Mouse (Mus musculus) heart, embryonic 11.5 days (tissue): ENCODE data around the gene Pitx3. TPM values are rescaled to one million over a fixed set of nuclear protein-coding genes. Genes with fewer than 3 reads are reported as not detected.

Source experiments
- ATAC-seq: fragments of 200-750 bp; cut with Nextera tagmentation; replicated peaks from 2 replicates; pipeline ENCODE4 v1.8.0; 2017; ENCODE audit warnings: moderate library complexity; ENCODE audit not compliant: insufficient number of reproducible peaks, low FRiP score, low TSS enrichment
- H3K27ac ChIP-seq: fragments of 300-500 bp; sonication (generic); 2 replicates; pipeline ENCODE4 v1.5.1; 2014; ENCODE audit warnings: mild to moderate bottlenecking, low read depth, low read length
- H3K27me3 ChIP-seq: fragments of 300-500 bp; sonication (generic); 2 replicates; pipeline ENCODE4 v1.6.1; 2014; ENCODE audit warnings: mild to moderate bottlenecking, low read length, mixed read lengths; ENCODE audit not compliant: control insufficient read depth, insufficient read depth
- H3K36me3 ChIP-seq: fragments of 300-500 bp; sonication (generic); 2 replicates; pipeline ENCODE4 v1.6.1; 2014; ENCODE audit warnings: mild to moderate bottlenecking, low read length, moderate library complexity, mixed read lengths; ENCODE audit not compliant: control insufficient read depth, insufficient read depth
- H3K4me1 ChIP-seq: fragments of 300-500 bp; sonication (generic); 2 replicates; pipeline ENCODE4 v1.6.1; 2014; ENCODE audit warnings: low read length; ENCODE audit not compliant: control insufficient read depth, insufficient read depth
- H3K4me2 ChIP-seq: fragments of 300-500 bp; sonication (generic); 2 replicates; pipeline ENCODE4 v1.6.1; 2014; ENCODE audit warnings: mild to moderate bottlenecking, moderate library complexity
- H3K4me3 ChIP-seq: fragments of 300-500 bp; sonication (generic); 2 replicates; pipeline ENCODE4 v1.5.1; 2014; ENCODE audit warnings: low read depth, low read length
- H3K9ac ChIP-seq: fragments of 300-500 bp; sonication (generic); 2 replicates; pipeline ENCODE4 v1.6.1; 2014; ENCODE audit warnings: mild to moderate bottlenecking, low read depth, low read length, moderate library complexity
- H3K9me3 ChIP-seq: fragments of 300-500 bp; sonication (generic); replicated peaks from 2 replicates; pipeline ENCODE4 v1.6.1; 2016; ENCODE audit warnings: low read length; ENCODE audit not compliant: control insufficient read depth
- WGBS: fragments of 180-500 bp; shearing (Covaris S2); extraction: QIAGEN DNeasy Blood & Tissue Kit; methylation state at CpG from one replicate; pipeline ENCODE4 v1.1.7; 2014; ENCODE audit not compliant: insufficient replicate concordance; 5-methylcytosine and 5-hydroxymethylcytosine counted together
- polyA plus RNA-seq: library from polyadenylated mRNA; unstranded; fragments of >200 nt; fragmentation: Nextera tagmentation; extraction: Ambion mirVana; gene quantifications from 2 replicates; pipeline ENCODE4 v1.2.1, GENCODE M21; 2014

Pitx3 gene
- polyA plus RNA-seq, 1 experiment from 2014 or later, result 0.26 TPM

GRCm38 (mm10) chr19:46126301-46126700 is 21.8 kb downstream of the Pitx3 start:
- Histone ChIP-seq H3K4me3 (no peak overlapping the region), H3K4me1 (no peaks in the 10 kb centered on the region), H3K9me3 (no peaks in the 10 kb centered on the region), H3K9ac (no peak overlapping the region), H3K4me2 (no peak overlapping the region), H3K27ac (no peak overlapping the region), H3K36me3 (no peaks in the 10 kb centered on the region), H3K27me3 (peaks cover 13% of the 10 kb centered on the region)
- no peak for ATAC-seq
- WGBS, result 71% methylated on average over 4 of the region's 4 CpGs

- ATAC-seq, result no peak
These were observed 23.5 kb downstream of the Pitx3 start for GRCm38 (mm10) chr19:46124651-46125050.

DNA sequence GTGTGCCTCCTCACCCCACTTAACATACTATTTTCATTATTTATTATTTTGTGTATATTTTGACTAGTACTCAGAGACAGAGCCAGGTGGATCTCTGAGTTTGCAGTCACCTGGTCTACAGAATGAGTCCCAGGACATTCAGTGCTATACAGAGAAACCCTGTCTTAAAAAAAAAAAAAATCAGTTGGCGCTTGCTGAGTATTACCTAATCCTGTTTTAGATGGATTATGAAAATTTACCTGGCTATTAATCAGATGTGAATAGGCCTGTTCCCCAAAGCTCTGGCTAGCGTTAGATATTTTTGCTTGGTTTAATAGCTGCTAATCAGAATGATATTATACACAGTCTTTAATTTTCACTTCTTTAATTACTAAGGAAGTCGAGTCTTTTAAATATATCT is 24.2 kb downstream of the Pitx3 start:
- 85% methylated on average over 3 of the region's 3 CpGs for WGBS
- H3K9me3 ChIP-seq, result no peaks in the 10 kb centered on the region
- ATAC-seq, result no peak

More at GRCm38 (mm10) chr19:46124651-46125050, 23.5 kb downstream of the Pitx3 start:
- no peak overlapping the region for H3K9ac ChIP-seq
- no peaks in the 10 kb centered on the region for H3K36me3 ChIP-seq
- H3K27me3 ChIP-seq, result no peaks in the 10 kb centered on the region
- no peak overlapping the region for H3K4me3 ChIP-seq
- no peaks in the 10 kb centered on the region for H3K9me3 ChIP-seq
- H3K27ac ChIP-seq, result no peak overlapping the region
- H3K4me2 ChIP-seq, result no peak overlapping the region
- no peaks in the 10 kb centered on the region for H3K4me1 ChIP-seq

GRCm38 (mm10) chr19:46120872-46121271 is 27.3 kb downstream of the Pitx3 start:
- Histone ChIP-seq H3K36me3 (no peaks in the 10 kb centered on the region), H3K4me2 (no peak overlapping the region), H3K27ac (no peak overlapping the region), H3K27me3 (no peaks in the 10 kb centered on the region), H3K4me1 (no peaks in the 10 kb centered on the region), H3K9ac (no peak overlapping the region), H3K9me3 (no peaks in the 10 kb centered on the region), H3K4me3 (no peak overlapping the region)
- ATAC-seq, result no peak
- 76% methylated on average over 6 of the region's 6 CpGs for WGBS

More for the DNA sequence above, 24.2 kb downstream of the Pitx3 start:
- no peaks in the 10 kb centered on the region for H3K4me1 ChIP-seq
- no peak overlapping the region for H3K27ac ChIP-seq
- no peak overlapping the region for H3K4me3 ChIP-seq
- H3K36me3 ChIP-seq, result no peaks in the 10 kb centered on the region
- H3K9ac ChIP-seq, result no peak overlapping the region
- H3K4me2 ChIP-seq, result no peak overlapping the region
- H3K27me3 ChIP-seq, result no peaks in the 10 kb centered on the region

- Histone ChIP-seq H3K9ac (no peak overlapping the region), H3K4me3 (no peak overlapping the region), H3K4me2 (no peak overlapping the region), H3K36me3 (no peaks in the 10 kb centered on the region), H3K27ac (no peak overlapping the region), H3K4me1 (no peaks in the 10 kb centered on the region), H3K27me3 (no peaks in the 10 kb centered on the region), H3K9me3 (no peaks in the 10 kb centered on the region)
- ATAC-seq, result no peak
- WGBS, result 86% methylated on average over 3 of the region's 3 CpGs
These were observed 28.7 kb downstream of the Pitx3 start for GRCm38 (mm10) chr19:46119458-46119857.

DNA sequence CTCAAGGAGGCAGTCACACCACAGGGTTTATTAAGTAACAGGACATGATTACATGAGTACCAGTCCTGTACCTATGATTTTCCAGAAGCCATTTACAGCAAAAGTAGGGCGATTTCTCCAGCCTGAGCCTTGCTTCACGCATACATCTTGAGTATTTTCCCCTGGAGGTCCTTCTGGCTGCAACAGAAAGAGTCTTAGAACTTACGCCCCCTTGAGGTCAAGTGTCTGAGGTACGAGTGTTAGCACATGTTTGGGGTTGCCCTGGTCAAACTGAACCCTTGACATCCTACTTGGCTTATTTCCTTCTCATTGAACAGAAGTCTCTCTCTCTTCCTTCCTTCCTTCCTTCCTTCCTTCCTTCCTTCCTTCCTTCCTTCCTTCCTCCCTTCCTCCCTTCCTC is 33.5 kb downstream of the Pitx3 start:
- Histone ChIP-seq H3K9ac (no peak overlapping the region), H3K36me3 (no peaks in the 10 kb centered on the region), H3K27ac (no peak overlapping the region), H3K4me3 (no peak overlapping the region), H3K9me3 (no peaks in the 10 kb centered on the region), H3K27me3 (no peaks in the 10 kb centered on the region), H3K4me1 (no peaks in the 10 kb centered on the region), H3K4me2 (no peak overlapping the region)
- no peak for ATAC-seq
- WGBS, result 53% methylated on average over 4 of the region's 4 CpGs

- Histone ChIP-seq H3K4me3 (no peak overlapping the region), H3K4me1 (no peaks in the 10 kb centered on the region), H3K27ac (no peak overlapping the region), H3K4me2 (no peak overlapping the region), H3K27me3 (no peaks in the 10 kb centered on the region), H3K9me3 (no peaks in the 10 kb centered on the region), H3K36me3 (no peaks in the 10 kb centered on the region), H3K9ac (no peak overlapping the region)
- no peak for ATAC-seq
- WGBS, result 77% methylated on average over 5 of the region's 5 CpGs
These were observed 37.3 kb downstream of the Pitx3 start for GRCm38 (mm10) chr19:46110781-46111180.

- H3K27ac ChIP-seq, result no peak overlapping the region
- no peaks in the 10 kb centered on the region for H3K9me3 ChIP-seq
- no peaks in the 10 kb centered on the region for H3K4me1 ChIP-seq
- ATAC-seq, result no peak
- no peaks in the 10 kb centered on the region for H3K27me3 ChIP-seq
- H3K9ac ChIP-seq, result no peak overlapping the region
- no peak overlapping the region for H3K4me2 ChIP-seq
- WGBS, result 68% methylated on average over 2 of the region's 2 CpGs
- no peak overlapping the region for H3K4me3 ChIP-seq
- H3K36me3 ChIP-seq, result no peaks in the 10 kb centered on the region
These were observed 37.9 kb downstream of the Pitx3 start for GRCm38 (mm10) chr19:46110214-46110613.

DNA sequence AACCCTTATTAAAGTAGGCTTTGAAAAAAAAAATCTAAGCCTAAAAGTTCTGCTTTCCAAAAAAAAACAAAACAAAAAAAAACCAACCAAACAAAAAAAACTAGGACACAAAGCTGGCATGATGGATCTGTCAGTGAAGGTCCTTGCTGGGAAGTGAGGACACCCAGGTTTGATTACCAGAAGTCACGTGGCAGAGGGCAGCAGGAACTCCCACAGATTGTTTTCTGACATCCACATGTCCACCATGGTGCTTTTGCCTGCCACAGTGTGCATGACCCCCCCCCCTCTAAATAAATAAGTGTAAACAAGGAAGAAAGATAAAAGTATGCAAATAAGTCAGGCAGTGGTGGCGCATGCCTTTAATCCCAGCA is 44.0 kb downstream of the Pitx3 start:
- no peak overlapping the region for H3K4me2 ChIP-seq
- H3K4me3 ChIP-seq, result no peak overlapping the region
- 80% methylated on average over 2 of the region's 2 CpGs for WGBS
- no peak overlapping the region for H3K9ac ChIP-seq
- no peaks in the 10 kb centered on the region for H3K36me3 ChIP-seq
- no peaks in the 10 kb centered on the region for H3K27me3 ChIP-seq
- H3K27ac ChIP-seq, result no peak overlapping the region
- H3K4me1 ChIP-seq, result no peaks in the 10 kb centered on the region
- ATAC-seq, result no peak
- no peaks in the 10 kb centered on the region for H3K9me3 ChIP-seq
